Mouse (Mus musculus): Measurements from ENCODE around the gene Dpm3. TPM values are rescaled to one million over a fixed set of nuclear protein-coding genes. Genes with fewer than 3 reads are reported as not detected.
"Not testable (repeated sequence)": the region's sequence is repeated elsewhere in the genome, so short reads cannot be mapped to it uniquely, and the experiment has no call there.

Dpm3 gene
- polyA plus RNA-seq (2011; ENCODE audit: insufficient read depth, insufficient read length, low replicate concordance, missing spikeins), result 30.7 and 39.3 TPM in 2 replicates

DNA sequence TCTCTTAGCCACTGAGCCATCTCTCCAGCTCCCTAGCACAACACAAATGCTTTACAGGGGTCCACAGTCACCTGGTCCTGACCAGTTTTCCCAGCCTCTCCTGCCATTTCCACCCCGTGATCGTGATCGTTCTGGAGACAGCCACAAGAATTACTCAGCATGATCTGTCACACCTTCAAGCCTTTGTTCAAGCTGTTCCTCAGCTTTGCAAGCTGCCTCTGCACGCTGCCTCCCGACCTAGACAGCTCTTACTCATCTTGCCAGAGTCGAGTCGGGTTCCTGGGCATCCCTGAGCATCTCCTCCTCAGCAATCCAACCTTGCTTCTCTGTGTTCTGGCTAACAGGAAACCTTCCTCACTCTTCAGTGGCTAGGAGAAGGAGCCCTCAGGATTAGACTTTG is at the start of gene Dpm3:
Gene Dpm3 (plus strand): TSS at position 283 of the 400 bp plus-strand sequence.
- Histone ChIP-seq H3K4me3 (replicated peaks; ENCODE audit: control insufficient read depth, low read depth, low read length) (no peak within 1 kb of the TSS), H3K27ac (ENCODE audit: control insufficient read depth, insufficient read depth, low read depth, low read length, poor library complexity) (no peak within 1 kb of the TSS), H3K4me1 (ENCODE audit: control insufficient read depth, insufficient read depth, low read length) (no peaks in the 10 kb centered on the region)
- TF ChIP-seq CTCF (IDR thresholded peaks at IDR 0.05; ENCODE audit: control insufficient read depth, insufficient read depth, low read length), result no peak
- 66% methylated on average over 7 of the region's 7 CpGs for WGBS

DNA sequence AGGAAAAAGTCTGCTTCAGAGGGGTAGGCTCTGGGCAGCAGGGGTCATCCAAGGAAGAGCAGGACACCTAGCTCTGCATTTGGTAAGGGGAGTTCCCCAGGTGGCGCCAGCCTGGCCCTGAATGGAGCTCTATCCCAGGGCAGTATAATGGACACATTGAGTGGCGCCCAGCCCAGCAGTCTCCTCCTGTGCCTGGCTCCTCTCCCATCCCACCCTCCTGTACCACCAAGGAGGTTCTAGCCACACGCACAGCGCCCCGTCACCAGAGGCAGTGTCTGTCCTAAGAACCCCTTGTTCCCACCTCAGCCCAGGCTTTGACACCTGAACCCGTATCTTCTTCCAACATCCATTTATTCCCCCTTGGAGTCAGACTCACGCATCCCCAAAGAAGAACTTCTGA is 49.4 kb upstream of the Dpm3 start:
- Histone ChIP-seq H3K27ac (ENCODE audit: control insufficient read depth, insufficient read depth, low read depth, low read length, poor library complexity) (no peak overlapping the region), H3K4me1 (ENCODE audit: control insufficient read depth, insufficient read depth, low read length) (no peaks in the 10 kb centered on the region), H3K4me3 (replicated peaks; ENCODE audit: control insufficient read depth, low read depth, low read length) (no peak overlapping the region)
- 86% methylated on average over 7 of the region's 7 CpGs for WGBS
- TF ChIP-seq CTCF (IDR thresholded peaks at IDR 0.05; ENCODE audit: control insufficient read depth, insufficient read depth, low read length) (no peak), POLR2A (IDR thresholded peaks at IDR 0.05; ENCODE audit: borderline replicate concordance, control insufficient read depth, low read depth, low read length) (no peak)

DNA sequence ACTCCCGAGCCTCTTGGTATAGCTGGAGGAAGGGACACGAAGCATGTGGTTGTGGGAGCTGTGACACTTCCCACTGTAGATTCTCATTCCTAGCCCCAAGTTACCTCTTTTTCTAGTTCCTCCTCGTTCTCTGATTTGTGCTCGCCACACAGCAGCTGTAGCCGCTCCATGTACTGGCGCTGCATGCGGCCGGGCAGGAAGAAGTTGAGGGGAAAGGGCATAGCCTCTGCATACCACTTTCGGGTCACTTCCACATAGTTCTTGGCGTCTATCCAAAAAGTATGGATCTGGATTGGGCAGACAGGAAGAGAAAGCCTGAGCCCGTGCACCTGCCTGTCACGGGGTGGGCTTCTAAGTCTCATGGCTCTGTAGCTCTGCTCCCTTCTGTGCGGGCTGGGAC is 49.0 kb upstream of the Dpm3 start:
- WGBS, result 67% methylated on average over 13 of the region's 13 CpGs

DNA sequence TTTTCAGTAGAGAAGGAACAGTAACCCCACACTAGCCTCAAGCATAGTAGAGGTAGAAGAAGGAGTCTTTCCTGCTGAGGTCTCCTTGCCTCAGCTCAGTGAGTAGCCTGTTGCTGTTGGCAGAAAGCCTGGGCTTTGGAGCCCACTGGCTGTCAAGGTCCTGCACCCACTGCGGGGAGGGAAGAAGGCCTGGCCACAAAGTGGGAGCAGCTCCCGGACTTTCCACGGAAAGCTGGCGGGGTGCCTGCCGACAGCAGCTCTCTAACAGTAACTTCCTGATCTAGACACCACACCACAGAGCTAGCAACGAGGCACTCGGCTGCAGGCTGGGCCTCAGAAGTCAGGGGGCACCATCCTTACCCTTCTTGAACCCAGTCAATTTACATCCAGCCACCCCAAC is 48.4 kb upstream of the Dpm3 start:
- H3K4me1 ChIP-seq (ENCODE audit: control insufficient read depth, insufficient read depth, low read length), result peaks cover 2% of the 10 kb centered on the region; the same call in 1 of the 2 replicates
- H3K27ac ChIP-seq (ENCODE audit: control insufficient read depth, insufficient read depth, low read depth, low read length, poor library complexity), result no peak overlapping the region
- TF ChIP-seq POLR2A (IDR thresholded peaks at IDR 0.05; ENCODE audit: borderline replicate concordance, control insufficient read depth, low read depth, low read length) (no peak), CTCF (IDR thresholded peaks at IDR 0.05; ENCODE audit: control insufficient read depth, insufficient read depth, low read length) (no peak)
- WGBS, result 63% methylated on average over 7 of the region's 7 CpGs
- H3K4me3 ChIP-seq (replicated peaks; ENCODE audit: control insufficient read depth, low read depth, low read length), result no peak overlapping the region

More for the DNA sequence above, 49.0 kb upstream of the Dpm3 start:
- Histone ChIP-seq H3K4me3 (replicated peaks; ENCODE audit: control insufficient read depth, low read depth, low read length) (no peak overlapping the region), H3K4me1 (ENCODE audit: control insufficient read depth, insufficient read depth, low read length) (no peaks in the 10 kb centered on the region), H3K27ac (ENCODE audit: control insufficient read depth, insufficient read depth, low read depth, low read length, poor library complexity) (no peak overlapping the region)
- TF ChIP-seq POLR2A (IDR thresholded peaks at IDR 0.05; ENCODE audit: borderline replicate concordance, control insufficient read depth, low read depth, low read length), result no peak
- no peak for TF ChIP-seq CTCF (IDR thresholded peaks at IDR 0.05; ENCODE audit: control insufficient read depth, insufficient read depth, low read length)

DNA sequence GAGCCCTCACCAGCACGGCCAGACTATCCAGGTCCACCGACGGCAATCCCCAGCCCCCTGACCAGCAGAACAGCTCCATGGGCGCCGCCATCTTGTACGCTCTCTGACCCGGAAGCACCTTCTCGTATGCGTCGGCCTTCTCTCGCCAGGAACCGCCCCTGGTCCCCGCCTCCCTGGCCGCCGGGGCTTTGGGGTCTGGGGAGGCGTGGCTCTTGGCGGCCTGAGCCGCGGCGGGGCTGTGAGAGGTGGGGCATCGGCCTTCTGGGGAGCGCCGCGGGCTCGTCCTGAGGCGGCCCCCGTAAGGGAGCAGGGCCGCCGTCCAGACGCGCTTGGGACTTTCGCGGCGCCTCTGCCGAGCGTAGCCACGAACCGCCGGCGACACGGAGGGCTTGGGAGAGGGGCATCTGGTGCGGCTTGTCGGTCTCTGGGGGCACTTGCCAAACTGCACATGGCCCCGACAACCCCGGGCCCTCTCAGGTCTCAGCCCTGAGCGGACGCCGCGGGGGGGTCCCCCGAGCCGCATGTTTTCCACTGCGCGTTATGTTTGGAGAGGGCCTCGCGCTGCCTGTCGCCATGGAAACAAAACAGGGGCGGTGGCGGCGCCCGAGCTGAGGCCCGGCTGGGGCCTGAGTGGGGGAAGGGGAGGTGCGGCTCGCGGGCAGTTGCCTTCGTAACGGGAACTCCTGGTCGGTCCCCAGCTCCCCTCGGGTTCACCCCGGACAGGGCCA is 45.2 kb upstream of the Dpm3 start:
- under 1% methylated on average over 69 of the region's 69 CpGs for WGBS
- peak overlapping the region; percentile 52 for H3K27ac ChIP-seq (ENCODE audit: control insufficient read depth, insufficient read depth, low read depth, low read length, poor library complexity)

DNA sequence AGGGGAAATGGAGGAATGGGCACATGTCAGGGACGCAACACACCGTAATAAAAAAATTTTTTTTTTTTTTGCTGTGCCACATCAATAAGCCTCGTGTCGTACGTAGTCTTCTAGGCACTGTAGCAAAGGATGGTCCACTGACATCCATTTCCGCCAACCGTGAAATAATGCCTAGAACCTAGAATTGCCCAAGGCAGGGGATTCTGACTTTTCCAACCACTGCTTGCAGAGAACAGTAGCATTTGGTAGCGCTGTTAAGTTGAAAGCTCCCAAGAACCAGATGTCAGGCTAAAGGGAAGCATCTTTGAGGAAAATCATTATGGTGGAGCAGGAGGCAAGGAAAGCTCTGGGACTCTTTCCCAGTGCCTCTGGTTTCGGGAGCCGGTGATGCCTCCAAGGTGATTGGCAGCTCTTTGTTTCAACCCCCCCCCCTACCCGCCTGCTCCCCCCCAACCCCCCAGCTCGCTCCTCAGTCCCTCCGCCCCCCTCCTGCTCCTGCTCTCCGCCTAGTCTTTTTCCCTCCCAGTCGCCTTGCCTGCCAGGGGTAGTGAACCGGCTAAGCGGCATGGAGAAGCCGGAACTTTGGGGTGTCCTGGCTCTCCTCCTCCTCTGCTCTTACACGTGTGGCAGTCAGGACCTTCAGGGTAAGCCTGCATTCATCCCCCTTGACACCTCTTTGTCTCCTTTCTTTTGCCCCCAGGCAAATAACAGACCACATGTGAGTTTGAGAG is 44.3 kb upstream of the Dpm3 start, which contains the start of gene Thbs3:
Gene Thbs3 (plus strand): TSS at position 500 of the 731 bp plus-strand sequence.
- Histone ChIP-seq H3K4me3 (replicated peaks; ENCODE audit: control insufficient read depth, low read depth, low read length) (peak within 1 kb of the TSS; percentile 80), H3K27ac (ENCODE audit: control insufficient read depth, insufficient read depth, low read depth, low read length, poor library complexity) (peak within 1 kb of the TSS; percentile 52), H3K4me1 (ENCODE audit: control insufficient read depth, insufficient read depth, low read length) (peaks cover 2% of the 10 kb centered on the region; the same call in 1 of the 2 replicates)
- 7% methylated on average over 19 of the region's 19 CpGs for WGBS
- TF ChIP-seq POLR2A (IDR thresholded peaks at IDR 0.05; ENCODE audit: borderline replicate concordance, control insufficient read depth, low read depth, low read length) (no peak), CTCF (IDR thresholded peaks at IDR 0.05; ENCODE audit: control insufficient read depth, insufficient read depth, low read length) (no peak)

More for the DNA sequence above, 45.2 kb upstream of the Dpm3 start:
- peak overlapping the region; percentile 80 for H3K4me3 ChIP-seq (replicated peaks; ENCODE audit: control insufficient read depth, low read depth, low read length)
- H3K4me1 ChIP-seq (ENCODE audit: control insufficient read depth, insufficient read depth, low read length), result peaks cover 2% of the 10 kb centered on the region; the same call in 1 of the 2 replicates
- peak; percentile 63; the same call in 1 of the 2 replicates for TF ChIP-seq POLR2A (IDR thresholded peaks at IDR 0.05; ENCODE audit: borderline replicate concordance, control insufficient read depth, low read depth, low read length)
- TF ChIP-seq CTCF (IDR thresholded peaks at IDR 0.05; ENCODE audit: control insufficient read depth, insufficient read depth, low read length), result no peak

DNA sequence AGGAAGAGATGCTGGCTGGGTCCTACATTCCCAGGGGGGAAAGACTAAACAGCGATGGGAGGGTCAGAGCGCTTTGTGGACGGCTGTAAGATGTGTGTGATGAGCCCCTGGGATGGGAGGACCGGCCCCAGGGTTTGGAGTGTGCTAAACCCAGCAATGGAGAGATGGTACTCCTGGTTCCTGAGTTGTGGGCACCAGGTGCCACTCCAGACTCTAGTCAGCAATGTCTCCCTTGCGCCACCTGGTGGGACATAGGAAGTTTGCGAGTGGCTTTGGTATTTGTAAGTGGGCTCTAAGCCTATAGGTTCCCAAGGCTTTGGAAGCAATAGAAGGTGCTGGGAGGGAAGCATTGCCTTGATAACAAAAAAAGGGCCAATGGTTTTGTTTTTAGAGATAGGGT is 43.3 kb upstream of the Dpm3 start:
- Histone ChIP-seq H3K4me1 (ENCODE audit: control insufficient read depth, insufficient read depth, low read length) (peaks cover 2% of the 10 kb centered on the region; the same call in 1 of the 2 replicates), H3K4me3 (replicated peaks; ENCODE audit: control insufficient read depth, low read depth, low read length) (no peak overlapping the region), H3K27ac (ENCODE audit: control insufficient read depth, insufficient read depth, low read depth, low read length, poor library complexity) (no peak overlapping the region)
- no peak for TF ChIP-seq POLR2A (IDR thresholded peaks at IDR 0.05; ENCODE audit: borderline replicate concordance, control insufficient read depth, low read depth, low read length)
- peak; percentile 91 for TF ChIP-seq CTCF (IDR thresholded peaks at IDR 0.05; ENCODE audit: control insufficient read depth, insufficient read depth, low read length)
- under 1% methylated on average over 6 of the region's 6 CpGs for WGBS

DNA sequence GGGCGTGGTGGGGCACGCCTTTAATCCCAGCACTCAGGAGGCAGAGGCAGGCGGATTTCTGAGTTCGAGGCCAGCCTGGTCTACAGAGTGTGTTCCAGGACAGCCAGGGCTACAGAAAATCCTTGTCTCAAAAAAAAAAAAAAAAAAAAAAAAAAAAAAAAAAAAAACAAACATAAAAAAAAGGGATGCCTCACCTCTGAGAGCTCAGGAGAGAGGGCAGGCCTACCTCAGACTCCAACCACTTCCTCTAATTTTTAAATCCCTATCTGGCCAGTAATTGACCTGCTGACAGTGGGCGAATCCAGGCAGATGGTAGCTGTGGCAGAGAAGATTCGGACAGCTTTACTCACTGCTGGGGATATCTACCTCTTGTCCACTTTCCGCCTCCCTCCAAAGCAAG is 42.8 kb upstream of the Dpm3 start:
- H3K4me3 ChIP-seq (replicated peaks; ENCODE audit: control insufficient read depth, low read depth, low read length); H3K27ac ChIP-seq (ENCODE audit: control insufficient read depth, insufficient read depth, low read depth, low read length, poor library complexity); H3K4me1 ChIP-seq (ENCODE audit: control insufficient read depth, insufficient read depth, low read length): not testable (repeated sequence)
- 72% methylated on average over 7 of the region's 7 CpGs for WGBS

Measured in bone marrow, adult 2 months (tissue).